In the genomic region with DNA sequence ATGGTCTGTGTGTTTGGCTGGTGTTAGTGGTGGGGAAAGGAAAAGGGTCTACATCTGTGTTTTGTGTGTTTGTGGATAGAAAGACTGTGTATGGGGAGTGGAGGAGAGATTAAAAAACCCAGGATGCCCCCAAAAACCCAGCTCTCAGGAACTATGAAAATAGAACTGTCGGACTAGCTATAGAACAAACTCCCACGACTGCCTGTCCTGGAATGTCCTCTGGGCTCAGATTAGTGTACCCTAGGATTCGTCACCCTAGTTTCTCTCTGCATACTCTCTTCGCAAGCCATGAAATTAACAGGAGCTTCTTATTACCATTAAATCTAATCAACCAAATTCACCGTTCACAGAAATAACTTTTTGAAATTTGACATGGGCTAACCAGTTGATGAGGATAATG, we compare ENCODE assay signal across 21 mouse cellular contexts.
DNase-seq lines count a peak whose midpoint lies in the region; ATAC-seq lines count a peak whose summit lies in the region.
"Had no signal": no experiment of that assay in that cellular context is flagged by ENCODE, and none has a peak within 500 bp of the region (broad histone marks: within the 10 kb centered on the region; RNA-seq: fewer than 3 reads in every experiment).

No protein-coding gene starts in this region.

- DNase-seq in frontal cortex, postnatal 14 days (ENCODE audit: low spot score in 2 of 2) = no peak
- DNase-seq in left cerebral cortex, postnatal 14 days (ENCODE audit: low spot score in 2 of 2) = peak; percentile 7 to 28
- DNase-seq in left cerebral cortex, adult 8-10 months (ENCODE audit: low spot score in 2 of 2) = no peak
- peak; percentile 37 for DNase-seq in brain, adult 2 months (ENCODE audit: low read depth, low spot score)
- DNase-seq: adrenal gland, adult 8-10 months; adrenal gland, postnatal 14 days; adrenal gland, postnatal 36 days; B cell, adult 2 months; cerebellum, adult 11 months; cerebellum, adult 18-20 months; cerebellum, adult 8-10 months; cerebellum, adult 9-11 months; cerebellum, postnatal 14 days; cerebellum, postnatal 36 days; embryo, embryonic 11 days had no signal

- intact Hi-C loops in left cerebral cortex, postnatal 14 days (cut with DNase I) = no loop called here

- ATAC-seq in frontal cortex, adult (ENCODE audit: low TSS enrichment) = peak; percentile 92
- ATAC-seq: activated CD4-positive, CD25-positive, alpha-beta regulatory T cell, adult 4 months; CD4-positive, CD25-positive, alpha-beta regulatory T cell, adult 4 months; forebrain, embryonic 14.5 days; forebrain, embryonic 16.5 days; Patski had no signal

Comparison
In these comparisons a context has a peak if more than half of its experiments do, and no peak if none do; other contexts are left out.
1. DNase-seq: peak in left cerebral cortex, postnatal 14 days (2 of 2) and brain, adult 2 months (single experiment); none in frontal cortex, postnatal 14 days (0 of 2) and left cerebral cortex, adult 8-10 months (0 of 2).